Mouse (Mus musculus) forebrain, postnatal 0 days (tissue): ENCODE measurements around the gene Ociad1. TPM values are rescaled to one million over a fixed set of nuclear protein-coding genes. Genes with fewer than 3 reads are reported as not detected.

ENCODE experiments used
- ATAC-seq: fragments of 200-750 bp; cut with Nextera tagmentation; 2 replicates; pipeline ENCODE4 v1.8.0; 2017; ENCODE audit warnings: mild to moderate bottlenecking, moderate library complexity
- DNase-seq: peaks from one replicate; pipeline ENCODE4 v3.0.0-alpha.2; 2015
- H3K27ac ChIP-seq: fragments of 300-500 bp; sonication (generic); 2 replicates; pipeline ENCODE4 v1.5.1; 2014; ENCODE audit warnings: low read depth, mild to moderate bottlenecking, antibody characterized with exemption, low read length, moderate library complexity, mixed read lengths
- H3K27me3 ChIP-seq: fragments of 300-500 bp; sonication (generic); 2 replicates; pipeline ENCODE4 v1.6.1; 2014; ENCODE audit warnings: mild to moderate bottlenecking, low read length, mixed read lengths; ENCODE audit not compliant: insufficient read depth
- H3K36me3 ChIP-seq: fragments of 300-500 bp; sonication (generic); 2 replicates; pipeline ENCODE4 v1.6.1; 2014; ENCODE audit warnings: mild to moderate bottlenecking, moderate library complexity; ENCODE audit not compliant: insufficient read depth
- H3K4me1 ChIP-seq: fragments of 300-500 bp; sonication (generic); 2 replicates; pipeline ENCODE4 v1.6.1; 2014; ENCODE audit warnings: antibody characterized with exemption; ENCODE audit not compliant: insufficient read depth
- H3K4me2 ChIP-seq: fragments of 300-500 bp; sonication (generic); 2 replicates; pipeline ENCODE4 v1.6.1; 2014; ENCODE audit warnings: low read depth, mild to moderate bottlenecking, moderate library complexity
- H3K4me3 ChIP-seq: fragments of 300-500 bp; sonication (generic); 2 replicates; pipeline ENCODE4 v1.5.1; 2014; ENCODE audit warnings: low read depth, low read length, mixed read lengths
- H3K9ac ChIP-seq: fragments of 300-500 bp; sonication (generic); 2 replicates; pipeline ENCODE4 v1.6.1; 2014; ENCODE audit warnings: mild to moderate bottlenecking
- H3K9me3 ChIP-seq: fragments of 300-500 bp; sonication (generic); 2 replicates; pipeline ENCODE4 v1.6.1; 2016; ENCODE audit warnings: low read length
- CTCF ChIP-seq: sonication (generic); IDR thresholded peaks from 2 replicates; pipeline ENCODE4 v1.5.1; 2016; ENCODE audit warnings: antibody characterized with exemption, control low read depth, low read depth
- WGBS: fragments of 180-500 bp; shearing (Covaris S2); extraction: QIAGEN DNeasy Blood & Tissue Kit; methylation state at CpG from one replicate; pipeline ENCODE4 v1.1.7; 2014; 5-methylcytosine and 5-hydroxymethylcytosine counted together
- polyA plus RNA-seq: library from polyadenylated mRNA; unstranded; fragments of >200 nt; fragmentation: Nextera tagmentation; extraction: Ambion mirVana; gene quantifications from 2 replicates; pipeline ENCODE4 v1.2.1, GENCODE M21; 2015
- total RNA-seq: library from RNA; depleted of rRNA; stranded (reverse); fragments of >200 nt; gene quantifications from 2 replicates; pipeline ENCODE4 v1.2.3, GENCODE M21; 2014

Ociad1 gene
- total and polyA plus RNA-seq, 2 experiments from 2014 or later = 237 to 379 TPM

- H3K4me2 ChIP-seq = no peak overlapping the region
- H3K9me3 ChIP-seq = no peaks in the 10 kb centered on the region
- no peak for DNase-seq
- H3K27me3 ChIP-seq = no peaks in the 10 kb centered on the region
- no peak for ATAC-seq
- H3K9ac ChIP-seq = no peak overlapping the region
- H3K4me1 ChIP-seq = 0 out of 2 replicates have a peak, but pooled peaks cover 5% of the 10 kb centered on the region
- no peak overlapping the region for H3K4me3 ChIP-seq
- H3K36me3 ChIP-seq = no peaks in the 10 kb centered on the region
- TF ChIP-seq CTCF = no peak
- no peak overlapping the region for H3K27ac ChIP-seq
These were observed 8.5 kb upstream of the Ociad1 start for GRCm38 (mm10) chr5:73284046-73284445.

GRCm38 (mm10) chr5:73285470-73285978 lies 7.1 kb upstream of the Ociad1 start:
- H3K4me3 ChIP-seq = no peak overlapping the region
- ATAC-seq (no peak), DNase-seq (no peak)
- H3K4me1 ChIP-seq = no peaks in the 10 kb centered on the region
- no peak overlapping the region for H3K27ac ChIP-seq
- H3K36me3 ChIP-seq = no peaks in the 10 kb centered on the region
- TF ChIP-seq CTCF = no peak
- no peak overlapping the region for H3K4me2 ChIP-seq
- no peaks in the 10 kb centered on the region for H3K27me3 ChIP-seq
- WGBS = 95% methylated on average over 3 of the region's 3 CpGs
- no peaks in the 10 kb centered on the region for H3K9me3 ChIP-seq
- no peak overlapping the region for H3K9ac ChIP-seq

- no peak overlapping the region for H3K27ac ChIP-seq
- H3K9me3 ChIP-seq = no peaks in the 10 kb centered on the region
- H3K9ac ChIP-seq = no peak overlapping the region
- no peaks in the 10 kb centered on the region for H3K4me1 ChIP-seq
- H3K4me3 ChIP-seq = no peak overlapping the region
- no peaks in the 10 kb centered on the region for H3K27me3 ChIP-seq
- H3K36me3 ChIP-seq = no peaks in the 10 kb centered on the region
- H3K4me2 ChIP-seq = no peak overlapping the region
- ATAC-seq (no peak), DNase-seq (no peak)
- TF ChIP-seq CTCF = no peak
- 78% methylated on average over 5 of the region's 5 CpGs for WGBS
These were observed 6.0 kb upstream of the Ociad1 start for GRCm38 (mm10) chr5:73286603-73287002.

- no peak overlapping the region for H3K27ac ChIP-seq
- H3K9me3 ChIP-seq = no peaks in the 10 kb centered on the region
- WGBS = 57% methylated on average over 2 of the region's 2 CpGs
- DNase-seq (no peak), ATAC-seq (no peak)
- no peak overlapping the region for H3K4me3 ChIP-seq
- H3K36me3 ChIP-seq = no peaks in the 10 kb centered on the region
- peaks cover 5% of the 10 kb centered on the region; the same call in 1 of the 2 replicates for H3K4me1 ChIP-seq
- H3K9ac ChIP-seq = no peak overlapping the region
- TF ChIP-seq CTCF = no peak
- no peaks in the 10 kb centered on the region for H3K27me3 ChIP-seq
- no peak overlapping the region for H3K4me2 ChIP-seq
These were observed 2.7 kb upstream of the Ociad1 start for GRCm38 (mm10) chr5:73289900-73290299.

GRCm38 (mm10) chr5:73293458-73293827 lies 859 bp downstream of the Ociad1 start:
- DNase-seq (peak; percentile 25), ATAC-seq (no peak)
- H3K4me3 ChIP-seq = peak overlapping the region; percentile 99
- H3K4me1 ChIP-seq = peaks cover 5% of the 10 kb centered on the region; the same call in 1 of the 2 replicates
- no peaks in the 10 kb centered on the region for H3K9me3 ChIP-seq
- no peaks in the 10 kb centered on the region for H3K27me3 ChIP-seq
- peaks cover 3% of the 10 kb centered on the region for H3K36me3 ChIP-seq
- H3K27ac ChIP-seq = peak overlapping the region; percentile 94; the same call in 1 of the 2 replicates
- no peak for TF ChIP-seq CTCF
- 15% methylated on average over 8 of the region's 8 CpGs for WGBS
- peak overlapping the region; percentile 51 for H3K4me2 ChIP-seq
- H3K9ac ChIP-seq = peak overlapping the region; percentile 98

- peaks cover 7% of the 10 kb centered on the region for H3K36me3 ChIP-seq
These were observed 2.4 kb downstream of the Ociad1 start for GRCm38 (mm10) chr5:73295016-73295415.

GRCm38 (mm10) chr5:73295916-73296315 lies 3.3 kb downstream of the Ociad1 start:
- Histone ChIP-seq H3K9me3 (no peaks in the 10 kb centered on the region), H3K4me2 (no peak overlapping the region), H3K27ac (no peak overlapping the region), H3K9ac (no peak overlapping the region), H3K4me1 (peaks cover 5% of the 10 kb centered on the region; the same call in 1 of the 2 replicates), H3K36me3 (peaks cover 16% of the 10 kb centered on the region), H3K27me3 (no peaks in the 10 kb centered on the region), H3K4me3 (no peak overlapping the region)
- ATAC-seq (no peak), DNase-seq (no peak)
- WGBS = 85% methylated on average over 4 of the region's 4 CpGs
- no peak for TF ChIP-seq CTCF

More at GRCm38 (mm10) chr5:73295016-73295415, 2.4 kb downstream of the Ociad1 start:
- no peak for DNase-seq
- Histone ChIP-seq H3K27ac (no peak overlapping the region), H3K9me3 (no peaks in the 10 kb centered on the region), H3K4me3 (no peak overlapping the region), H3K4me1 (peaks cover 5% of the 10 kb centered on the region; the same call in 1 of the 2 replicates), H3K27me3 (no peaks in the 10 kb centered on the region), H3K4me2 (no peak overlapping the region), H3K9ac (no peak overlapping the region)
- no peak for TF ChIP-seq CTCF
- WGBS = 97% methylated on average over 7 of the region's 7 CpGs
- no peak for ATAC-seq
